Mouse (Mus musculus): ENCODE results near the gene Apoh.

Gene Apoh

DNA sequence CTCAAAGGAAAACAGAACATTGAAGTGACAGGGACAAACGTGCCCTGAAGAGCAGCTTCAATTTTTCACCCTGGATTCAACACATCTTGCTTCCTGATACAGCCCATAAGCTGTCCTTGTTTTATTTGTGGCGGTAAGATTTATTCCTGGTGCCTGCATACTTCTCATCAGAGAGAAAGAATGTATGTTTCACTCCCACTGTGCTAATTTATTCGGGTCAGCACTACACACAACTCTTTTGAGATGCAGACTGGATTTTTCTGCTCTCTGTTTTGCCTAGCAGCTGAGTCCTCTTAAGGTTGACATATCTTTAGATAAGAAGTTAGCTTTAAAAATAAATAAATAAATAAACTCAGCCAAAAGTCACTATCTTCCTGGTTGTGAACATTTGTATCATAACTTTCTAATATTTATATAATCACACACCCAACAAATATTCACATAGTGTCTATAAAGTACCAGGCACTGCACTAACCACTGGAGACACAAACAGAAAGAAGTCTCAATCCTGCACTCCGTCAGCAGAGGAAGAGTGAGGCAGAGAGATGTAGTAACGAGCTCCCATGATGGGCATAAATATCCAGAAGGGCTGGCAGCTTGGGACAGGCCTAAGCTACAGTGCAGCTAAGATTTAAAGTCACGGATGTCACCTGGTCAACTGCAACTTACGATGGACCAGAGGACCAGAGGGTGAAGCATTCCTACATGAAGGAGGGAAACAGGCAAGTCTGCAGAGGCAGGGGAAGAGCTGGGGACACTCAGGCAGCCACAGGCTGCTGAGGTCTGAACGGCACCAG, 9.4 kb upstream of the Apoh start:
- DNase-seq (ENCODE audit: low spot score) = no peak

DNA sequence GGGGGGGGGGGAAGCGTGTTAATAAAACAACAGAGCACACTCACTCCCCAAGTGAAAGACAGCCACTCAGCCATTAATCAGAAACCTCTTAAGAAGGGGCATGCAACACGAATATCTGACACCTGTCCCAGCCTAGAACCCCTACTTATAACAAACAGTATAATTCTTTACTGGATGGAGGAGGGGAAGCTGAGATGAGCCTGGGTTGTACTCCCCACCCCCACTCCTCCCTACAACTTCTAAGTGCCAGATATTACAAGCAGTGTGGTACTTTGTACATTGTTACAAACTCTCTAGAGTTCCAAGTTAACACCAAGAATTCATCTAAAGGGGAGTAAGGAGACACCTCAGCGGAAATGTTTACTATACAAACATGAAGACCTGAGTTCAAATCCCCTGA, 8.5 kb upstream of the Apoh start:
- no peak for DNase-seq (ENCODE audit: low spot score)

DNA sequence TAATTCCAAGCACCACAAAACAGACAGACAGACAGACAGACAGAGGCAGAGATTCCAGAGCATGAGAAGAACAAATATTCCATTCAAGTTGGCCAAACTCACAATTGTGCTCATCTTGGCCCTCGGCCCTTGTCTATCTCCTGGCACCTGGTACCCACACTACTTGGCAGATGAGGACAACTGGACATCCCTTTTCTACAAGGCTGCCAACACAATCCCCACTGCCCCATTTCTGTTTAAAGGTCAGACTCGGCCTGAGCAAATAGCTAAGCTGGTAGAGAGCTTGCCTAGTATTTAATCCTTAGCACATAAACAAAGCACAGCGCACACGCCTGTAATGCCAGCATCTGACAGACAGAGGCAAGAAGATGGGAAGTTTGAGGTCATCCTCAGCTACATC, 7.6 kb upstream of the Apoh start:
- DNase-seq (ENCODE audit: low spot score) = no peak

DNA sequence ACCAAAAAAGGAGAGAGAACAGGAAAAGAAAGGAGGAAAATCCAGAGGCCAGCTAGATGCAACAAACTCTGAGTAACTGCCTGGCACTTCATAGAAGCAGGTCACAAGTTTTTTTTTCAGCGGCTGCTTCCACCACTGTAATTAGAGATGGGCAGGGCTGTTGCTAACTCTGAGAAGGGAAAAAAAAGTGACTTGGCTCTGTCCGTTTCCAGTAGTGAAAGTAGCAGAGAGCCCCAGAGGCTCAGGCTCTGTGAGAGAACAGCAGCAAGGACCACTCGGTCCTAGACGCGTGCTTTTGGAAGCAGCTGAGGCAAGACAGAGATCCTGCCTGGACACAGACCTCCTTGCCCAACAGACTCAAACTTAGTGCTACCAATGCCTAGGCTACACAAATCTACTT, 6.7 kb upstream of the Apoh start:
- DNase-seq (ENCODE audit: low spot score) = peak; percentile 33

DNA sequence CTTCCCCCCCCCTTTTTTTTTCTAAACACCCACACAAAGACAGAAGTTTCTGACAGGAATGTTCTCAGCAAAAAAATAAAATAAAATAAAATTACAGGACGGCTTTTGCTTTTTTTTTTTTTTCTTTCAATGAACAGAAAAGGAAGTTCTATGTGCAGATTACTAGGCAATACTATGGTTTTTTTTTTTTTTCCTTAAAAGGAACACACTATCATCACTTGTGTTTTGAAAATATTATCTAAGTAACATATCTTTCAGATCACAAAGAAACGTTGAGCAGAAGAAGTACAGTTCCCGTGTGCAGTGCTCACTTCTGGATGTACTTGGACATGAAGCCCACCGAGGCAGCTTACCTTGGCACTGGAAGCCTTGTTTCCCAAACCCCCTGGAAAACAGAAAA, 2.9 kb upstream of the Apoh start:
- DNase-seq (ENCODE audit: low spot score) = no peak

DNA sequence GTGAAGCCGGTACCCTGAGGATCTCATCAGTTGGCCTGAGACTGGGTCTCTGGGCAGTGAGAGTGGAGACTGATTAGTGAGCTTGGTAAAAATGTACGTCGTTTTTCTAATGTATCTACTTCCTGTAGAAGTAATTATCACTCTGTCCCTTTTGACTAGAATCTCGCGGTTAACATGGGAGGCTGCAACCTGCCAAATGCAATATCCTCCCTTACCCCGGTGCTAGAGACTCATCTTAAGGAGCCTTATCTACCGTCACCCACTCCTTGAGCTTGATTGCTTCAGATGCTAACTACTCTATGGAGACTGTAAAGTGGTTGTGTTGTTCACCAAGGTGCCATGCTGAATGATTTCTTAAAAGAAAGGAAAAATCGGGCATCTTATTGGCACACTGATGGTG, 1.4 kb upstream of the Apoh start:
- no peak for DNase-seq (ENCODE audit: low spot score)

DNA sequence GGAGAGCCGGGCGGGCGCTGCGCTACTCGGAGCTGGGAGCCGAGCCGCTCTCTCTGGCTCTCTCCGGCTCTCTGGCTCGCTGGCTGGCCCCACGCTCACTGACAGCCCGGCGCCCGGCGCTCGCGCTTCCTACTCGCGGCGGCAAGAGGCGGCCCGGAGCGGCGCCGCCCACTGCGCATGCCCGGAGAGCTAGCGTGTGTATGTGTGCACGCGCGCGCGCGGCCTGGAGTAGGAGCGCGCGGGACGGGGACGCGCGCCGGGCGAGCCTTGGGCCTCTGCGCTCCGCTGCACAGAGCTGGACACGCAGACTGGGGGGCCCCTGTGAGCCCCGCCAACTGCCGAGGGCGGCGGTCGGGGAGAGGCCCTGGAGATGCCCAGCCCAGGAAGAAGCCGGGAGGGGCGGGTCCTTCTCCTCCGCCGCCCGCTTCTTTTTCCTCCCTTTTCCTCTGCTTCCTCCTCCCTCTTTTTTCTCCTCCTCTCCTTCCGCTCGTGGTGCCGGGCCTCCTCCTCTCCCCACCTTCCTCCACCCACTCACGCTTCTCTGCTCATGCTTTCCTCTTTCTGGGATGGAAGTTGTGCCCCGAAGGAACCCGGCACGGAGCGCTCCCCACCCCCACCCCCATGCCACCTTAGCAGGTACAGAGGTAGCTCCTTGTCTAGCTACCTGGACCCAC, 772 bp downstream of the Apoh start, which contains the start of gene Prkca:
Prkca (minus strand) TSS at position 140 of the 674 bp plus-strand sequence.
- peak; percentile 93 for DNase-seq (ENCODE audit: low spot score)

DNA sequence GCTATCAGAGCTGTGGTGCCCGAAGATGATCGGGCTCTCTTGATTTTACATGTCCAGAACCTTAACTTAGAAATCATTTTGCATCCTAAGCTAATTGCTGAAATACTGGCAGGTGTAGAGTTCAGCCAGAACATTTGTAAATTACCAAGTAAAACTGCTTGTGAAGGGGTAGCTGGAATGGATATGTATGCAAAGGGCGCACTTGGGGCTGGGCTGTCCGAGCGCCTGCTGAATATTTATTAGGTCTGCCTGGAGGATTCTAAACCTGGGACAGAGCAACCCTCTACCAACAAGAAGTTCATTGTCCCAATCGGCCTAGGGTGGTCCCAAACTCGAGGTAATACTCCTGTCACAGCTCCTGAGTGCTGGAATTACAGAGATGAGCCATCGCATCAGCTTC, 1.6 kb downstream of the Apoh start:
- no peak for DNase-seq (ENCODE audit: low spot score)

DNA sequence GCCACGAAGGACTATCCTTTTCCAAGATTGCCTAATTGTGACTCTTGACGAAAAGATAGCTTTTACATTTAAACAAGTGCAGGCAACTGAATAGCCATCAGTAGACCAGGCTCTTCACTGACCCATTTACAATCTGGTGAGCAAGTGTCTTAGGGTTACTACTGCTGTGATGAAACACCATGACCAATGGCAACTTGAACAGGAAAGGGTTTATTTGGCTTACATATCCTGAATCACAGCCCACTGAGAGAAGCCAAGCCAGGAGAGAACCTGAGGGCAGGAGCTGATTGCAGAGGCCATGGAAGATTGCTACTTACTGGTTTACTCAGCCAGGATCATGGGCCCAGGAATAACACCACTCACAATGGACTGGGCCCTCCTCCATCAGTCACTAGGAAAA, 2.2 kb downstream of the Apoh start:
- no peak for DNase-seq (ENCODE audit: low spot score)

DNA sequence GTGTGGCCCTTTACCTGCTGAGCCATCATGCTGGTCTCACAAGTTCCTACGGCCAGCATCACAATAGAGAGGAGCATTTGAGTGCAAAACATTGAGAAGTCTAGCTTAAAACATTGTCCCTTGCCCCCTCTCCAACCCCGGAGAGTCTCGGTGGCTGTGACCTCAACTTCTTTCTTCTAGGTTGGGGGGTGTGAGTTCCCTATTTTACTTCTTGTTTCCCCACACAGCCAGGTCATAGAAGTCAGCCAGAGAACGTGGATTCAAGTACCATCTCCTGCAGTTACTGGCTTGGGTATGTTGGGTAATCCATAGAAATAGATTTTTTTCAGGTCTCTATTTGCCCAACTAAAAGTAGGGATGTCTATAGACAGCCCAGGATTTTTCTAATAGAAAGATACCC, 7.6 kb downstream of the Apoh start:
- DNase-seq (ENCODE audit: low spot score) = no peak

DNA sequence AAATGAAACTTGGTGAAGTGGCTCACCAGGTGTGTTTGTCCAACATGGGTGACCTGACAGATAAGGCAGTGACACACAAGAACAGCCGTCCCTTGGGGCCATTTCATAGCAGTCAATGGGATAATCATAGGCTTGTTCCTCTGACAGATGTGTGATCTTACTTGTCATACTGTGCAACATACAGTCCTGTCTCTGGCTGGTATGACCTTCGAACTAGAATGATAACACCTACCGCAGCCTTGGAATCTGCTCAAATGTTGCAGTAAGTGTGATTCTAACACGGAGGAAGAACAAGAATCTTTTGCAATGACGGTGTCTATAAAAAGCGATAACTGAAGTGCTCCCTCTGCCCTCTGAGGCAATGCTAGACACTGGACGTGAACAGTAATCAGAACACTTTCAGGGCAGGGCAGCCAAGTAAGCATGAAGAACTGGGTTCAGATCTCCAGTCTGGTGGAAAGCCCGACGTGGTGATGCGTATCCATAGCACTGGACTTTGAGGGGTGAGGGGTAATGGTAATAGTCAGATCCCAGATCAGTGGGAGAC, 9.8 kb downstream of the Apoh start:
- DNase-seq (ENCODE audit: low spot score) = no peak

DNA sequence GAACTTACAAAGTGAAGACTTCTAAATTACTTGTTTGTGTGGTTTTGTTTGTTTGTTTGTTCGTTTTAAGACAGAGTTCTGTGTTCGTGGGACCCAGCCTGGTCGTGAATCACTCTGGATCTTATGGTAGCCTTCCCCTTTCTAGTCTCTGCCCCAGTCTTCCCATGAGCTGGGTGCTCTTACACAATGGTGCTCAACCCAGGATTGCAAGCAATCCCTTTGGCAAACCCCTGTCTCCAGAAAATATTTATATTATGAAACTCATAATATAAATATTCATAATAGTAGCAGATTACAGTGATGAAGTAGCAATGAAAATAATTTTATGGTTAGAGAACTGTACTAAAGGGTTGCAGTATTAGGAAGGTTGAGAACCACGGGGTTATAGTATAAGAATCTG, 12.9 kb downstream of the Apoh start:
- no peak for DNase-seq (ENCODE audit: low spot score)

DNA sequence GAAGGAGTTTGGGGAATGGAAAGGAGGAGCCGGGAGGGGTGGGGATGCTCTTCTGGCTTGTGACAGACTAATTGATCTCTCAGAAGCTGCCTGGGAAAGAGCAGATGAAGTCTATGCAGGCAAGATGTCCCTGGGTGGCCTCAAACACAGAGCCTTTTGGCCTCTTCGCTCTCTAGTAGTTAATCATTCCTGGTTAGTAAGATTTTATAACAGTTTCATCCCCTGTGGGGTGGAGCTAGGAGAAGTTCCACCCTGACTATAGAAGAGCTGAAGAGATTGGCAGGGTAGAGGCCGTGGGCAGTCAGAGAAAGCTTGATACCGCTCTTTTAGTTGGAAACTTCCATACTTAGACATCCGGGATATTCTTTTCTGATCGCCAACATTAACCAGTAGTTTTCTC, 15.8 kb downstream of the Apoh start:
- no peak for DNase-seq (ENCODE audit: low spot score)

DNA sequence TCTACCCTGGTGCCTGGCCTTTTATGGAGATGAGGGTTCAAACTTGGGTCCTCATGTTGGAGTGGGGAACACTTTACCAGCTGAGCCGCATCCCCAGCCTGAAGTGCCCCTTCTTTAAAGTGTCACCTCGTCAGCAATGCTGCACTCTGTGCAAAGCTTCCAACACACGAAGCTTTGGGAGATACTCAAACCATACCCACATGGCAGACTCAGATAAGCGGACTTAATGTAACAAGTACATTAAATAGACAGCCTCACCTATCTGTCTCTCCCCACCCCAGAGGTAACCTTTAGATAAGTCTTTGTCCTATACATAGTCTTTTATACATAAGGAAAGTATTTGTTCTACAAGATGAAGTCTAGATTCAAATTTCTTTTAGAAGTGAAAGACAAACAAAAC, 17.8 kb downstream of the Apoh start:
- no peak for DNase-seq (ENCODE audit: low spot score)

DNA sequence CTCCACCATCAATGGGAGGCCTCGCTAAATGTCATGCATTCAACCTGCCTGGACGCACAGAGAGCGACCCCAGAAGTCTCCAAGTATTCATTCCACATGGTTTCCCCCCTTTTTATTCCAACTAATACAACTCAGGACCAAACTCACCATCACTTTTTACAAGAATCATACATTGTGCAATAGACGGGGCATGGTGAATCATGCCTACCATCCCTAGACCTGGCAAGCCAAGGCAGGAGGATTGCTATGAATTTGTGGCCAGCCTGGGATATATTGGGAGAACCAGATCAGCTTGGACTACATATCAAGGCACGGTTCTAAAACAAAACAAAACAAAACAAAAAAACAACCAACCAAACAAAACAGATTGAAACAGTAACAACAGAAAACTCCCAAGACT, 19.8 kb downstream of the Apoh start:
- no peak for DNase-seq (ENCODE audit: low spot score)

DNA sequence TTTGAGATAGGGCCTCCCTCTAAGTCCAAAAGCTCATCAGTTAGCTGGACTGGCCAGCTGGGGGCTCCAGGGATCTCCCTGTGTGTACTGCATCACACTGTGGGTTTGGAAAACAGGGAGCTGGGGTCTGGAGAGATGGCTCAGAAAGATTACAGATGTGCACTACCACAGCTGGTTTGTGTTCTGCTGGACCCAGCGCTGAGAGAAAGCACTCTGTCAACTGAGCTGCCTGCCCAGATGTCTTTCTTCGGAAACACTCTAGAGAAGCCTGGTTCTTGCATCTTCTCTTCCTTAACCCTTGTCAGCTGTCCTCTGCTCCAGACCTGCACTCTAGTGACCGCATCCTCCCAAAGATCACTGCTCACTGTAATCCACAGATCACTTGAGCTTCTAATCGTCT, 20.8 kb downstream of the Apoh start:
- no peak for DNase-seq (ENCODE audit: low spot score)

DNA sequence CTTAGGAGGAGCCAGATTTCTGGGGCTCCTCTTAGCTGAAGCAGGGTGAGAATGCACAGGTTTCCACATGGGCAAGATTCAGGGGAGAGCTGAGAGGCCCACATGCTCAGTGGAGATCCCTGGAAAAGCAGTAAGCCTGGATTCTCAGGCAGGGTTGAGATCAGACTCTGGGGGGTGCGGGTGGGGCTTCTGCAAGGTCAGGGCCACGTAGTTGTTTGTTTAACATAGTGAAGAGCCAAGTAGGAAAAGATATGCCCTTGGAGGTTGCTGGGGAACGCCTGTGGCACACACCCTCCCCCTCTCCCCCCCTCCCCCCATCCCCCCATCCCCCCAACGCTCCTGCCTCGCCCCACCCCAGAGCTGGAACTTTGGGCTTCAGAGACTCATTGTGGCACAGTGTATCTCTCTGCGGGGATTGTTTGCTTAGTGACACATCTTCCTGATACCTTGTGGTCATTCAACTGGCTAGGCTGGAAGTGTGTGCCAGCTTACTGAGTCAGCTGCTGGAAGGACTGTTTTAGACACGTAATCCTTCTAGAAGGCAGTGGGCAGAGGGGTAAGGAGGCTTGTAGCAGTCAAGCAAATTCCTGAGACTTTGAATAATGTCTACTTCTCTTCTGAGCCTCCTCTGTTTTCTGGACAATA, 21.9 kb downstream of the Apoh start:
- DNase-seq (ENCODE audit: low spot score) = peak; percentile 46

DNA sequence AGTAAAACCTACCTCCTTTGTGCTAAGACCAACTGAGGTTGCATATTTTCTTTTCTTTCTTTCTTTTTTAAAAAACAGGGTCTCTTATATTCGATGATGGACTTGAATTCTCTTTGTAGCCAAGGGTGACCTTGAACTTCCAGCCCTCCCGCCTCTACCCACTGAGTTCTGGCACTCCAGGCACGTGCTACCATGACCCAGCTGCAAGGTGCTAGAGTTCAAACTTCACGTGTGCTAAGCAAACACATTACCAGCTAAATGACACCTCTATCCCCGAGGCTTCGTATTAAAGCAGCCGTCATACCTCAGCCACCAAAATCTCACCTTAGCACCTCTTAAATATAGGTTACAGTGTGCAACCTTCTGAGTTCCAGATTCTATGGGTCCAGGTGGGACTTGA, 22.4 kb downstream of the Apoh start:
- no peak for DNase-seq (ENCODE audit: low spot score)

DNA sequence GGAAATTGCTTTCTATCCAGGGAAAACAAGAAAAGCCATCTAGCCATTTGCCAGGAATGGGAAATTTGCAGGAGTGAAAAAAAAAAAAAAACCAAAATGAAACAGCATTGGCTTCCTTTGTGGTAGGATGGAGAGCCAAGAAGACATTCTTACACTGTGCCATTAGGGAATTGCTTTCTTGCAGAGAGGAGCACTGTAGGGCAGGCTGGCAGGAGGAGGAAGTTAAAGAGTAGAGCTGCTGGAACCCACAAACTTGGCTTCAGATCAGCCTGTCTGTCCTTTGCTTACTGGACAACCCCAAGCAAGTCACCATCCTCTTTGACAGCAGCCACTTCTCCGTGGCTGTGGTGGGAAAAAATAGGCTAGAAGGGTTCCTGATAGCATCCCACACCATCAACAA, 23.9 kb downstream of the Apoh start:
- no peak for DNase-seq (ENCODE audit: low spot score)

DNA sequence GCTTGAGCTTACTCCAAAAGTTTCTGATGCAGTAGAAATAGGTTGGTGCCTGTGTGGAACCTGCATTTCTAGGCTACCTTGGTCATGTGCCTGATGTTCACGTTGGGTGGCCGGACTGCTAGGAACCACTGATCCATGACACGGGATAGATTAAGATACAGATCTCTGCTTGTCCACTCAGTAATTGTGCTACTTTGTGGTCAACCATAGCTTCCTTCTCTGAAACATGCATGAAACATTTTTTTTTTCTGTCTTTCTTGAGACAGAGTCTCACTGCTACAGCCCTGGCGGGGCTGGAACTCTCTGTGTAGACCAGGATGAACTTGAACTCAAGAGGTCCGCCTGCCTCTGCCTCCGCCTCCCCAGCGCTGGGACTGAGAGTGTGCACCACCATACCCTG, 33.7 kb downstream of the Apoh start:
- no peak for DNase-seq (ENCODE audit: low spot score)

DNA sequence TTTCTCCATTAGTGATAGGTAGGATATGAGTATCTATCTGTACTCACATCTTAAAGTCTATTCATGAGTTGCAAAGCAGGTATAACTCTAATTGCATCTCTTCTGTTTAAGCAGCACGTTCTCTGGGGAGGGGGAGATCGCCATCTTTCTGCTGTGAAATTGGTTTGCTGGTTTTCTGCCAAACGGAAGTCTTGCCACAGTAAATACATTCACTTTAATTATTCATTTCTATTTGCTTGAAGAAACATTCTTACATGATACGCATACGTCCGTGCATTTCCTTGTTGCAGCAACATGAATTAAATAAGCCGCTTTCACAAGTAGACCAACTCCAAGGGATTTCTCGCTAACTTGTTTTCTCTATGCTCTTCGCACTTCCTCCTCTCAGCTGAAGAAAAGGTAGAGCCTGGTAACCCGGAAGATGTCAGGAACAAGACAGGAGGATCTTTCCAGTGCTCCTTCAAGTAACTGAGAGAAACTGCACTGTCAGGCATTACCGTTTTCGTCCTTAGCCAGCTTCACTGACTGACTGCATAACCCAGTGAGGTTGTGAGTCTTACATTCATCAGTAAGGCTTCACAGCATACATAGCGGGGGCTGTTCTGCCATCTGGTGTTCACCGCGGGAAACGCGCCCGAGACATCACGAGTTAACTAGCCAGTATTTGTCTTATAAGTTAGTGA, 34.7 kb downstream of the Apoh start:
- peak; percentile 84 for DNase-seq (ENCODE audit: low spot score)

DNA sequence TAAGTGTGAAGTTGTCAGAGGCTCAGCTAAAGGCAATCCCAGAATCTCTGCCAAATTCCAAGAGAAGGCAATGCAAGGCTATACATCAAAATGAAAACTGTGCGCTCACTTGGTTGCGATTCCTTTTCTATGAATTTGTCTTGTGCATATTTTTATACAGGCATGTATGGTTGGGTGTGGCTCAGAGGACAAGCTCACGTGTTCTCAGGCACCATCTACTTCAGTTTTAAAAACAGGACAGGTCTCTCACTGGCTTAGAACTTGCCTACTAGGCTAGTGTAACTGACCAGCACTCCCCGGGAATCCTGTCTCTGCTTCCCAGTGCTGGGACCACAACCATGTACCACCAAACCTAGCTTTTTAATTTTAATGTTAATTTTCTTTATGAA, 35.2 kb downstream of the Apoh start:
- DNase-seq (ENCODE audit: low spot score) = no peak

DNA sequence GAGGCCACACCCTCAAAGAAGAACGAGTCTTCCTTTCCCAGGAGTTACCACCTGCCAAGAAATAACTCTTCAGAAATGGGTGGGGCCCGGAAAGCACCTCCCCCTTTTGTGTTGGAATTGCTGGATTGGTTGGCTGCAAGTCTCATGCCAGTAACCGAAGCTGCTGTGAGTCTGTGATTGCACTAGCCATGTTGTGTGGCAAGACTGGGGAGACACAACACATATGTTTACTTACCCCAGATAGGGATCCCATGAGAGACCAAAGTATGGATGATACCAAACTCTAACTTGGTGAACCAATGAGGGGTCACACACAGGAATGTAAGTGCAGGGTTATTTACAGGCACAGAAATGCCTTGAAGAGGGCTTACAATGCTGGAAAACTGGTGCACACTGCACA, 39.5 kb downstream of the Apoh start:
- no peak for DNase-seq (ENCODE audit: low spot score)

All from MN1 (cell line).